Mouse (Mus musculus): ENCODE measurements around the gene Slfn9.
"Not testable (repeated sequence)": the region's sequence is repeated elsewhere in the genome, so short reads cannot be mapped to it uniquely, and the experiment has no call there.

The Slfn9 gene

GRCm38 (mm10) chr11:82991469-82992166, at the start of gene Slfn9:
Gene Slfn9 (minus strand): TSS chr11:82991830.
- in situ Hi-C loops (cut with MboI, MseI) = no loop called here

- in situ Hi-C loops (cut with MboI, MseI) = no loop called here
Measured at GRCm38 (mm10) chr11:83041000-83041399, 49.4 kb upstream of the Slfn9 start.

- in situ Hi-C loops (cut with MboI, MseI) = no loop called here
Measured at GRCm38 (mm10) chr11:83040325-83040724, 48.7 kb upstream of the Slfn9 start.

DNA sequence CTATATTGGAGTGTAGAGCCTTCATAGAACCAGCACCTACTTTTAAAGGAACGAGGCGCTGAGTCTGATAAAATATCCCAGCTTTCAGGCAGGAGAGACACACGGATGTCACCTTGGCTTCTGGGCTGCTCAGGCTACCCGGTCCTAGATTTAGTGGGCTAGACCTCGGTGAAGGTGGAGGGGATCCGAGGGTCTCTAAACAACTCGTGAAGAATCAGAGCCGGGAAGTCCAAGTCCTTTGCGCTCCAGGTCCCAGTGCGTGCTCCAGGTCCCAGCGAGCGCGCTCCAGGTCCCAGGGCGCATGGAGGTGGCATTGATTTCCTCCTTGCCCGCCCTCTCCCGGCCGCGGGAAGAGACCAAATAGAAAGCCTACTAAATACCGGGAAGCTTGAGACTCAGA, 48.2 kb upstream of the Slfn9 start:
- in situ Hi-C loops (cut with MboI, MseI) = no loop called here

DNA sequence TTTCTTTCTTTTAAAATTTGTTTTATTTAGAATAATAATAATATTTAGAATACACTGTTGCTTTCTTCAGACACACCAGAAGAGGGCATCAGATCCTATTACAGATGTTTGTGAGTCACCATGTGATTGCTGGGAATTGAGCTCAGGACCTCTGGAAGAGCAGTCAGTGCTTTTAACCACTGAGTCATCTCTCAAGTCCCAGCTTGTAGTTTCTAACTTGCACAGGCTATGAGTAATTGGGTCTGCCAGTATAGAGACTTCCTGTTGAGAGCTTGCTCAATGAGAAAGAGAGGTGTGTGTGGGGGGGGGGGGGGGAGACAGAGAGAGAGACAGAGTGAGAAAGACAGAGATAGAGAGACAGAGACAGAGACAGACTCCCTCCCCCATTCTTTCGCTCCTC, 47.5 kb upstream of the Slfn9 start:
- in situ Hi-C loops (cut with MboI, MseI) = no loop called here

GRCm38 (mm10) chr11:83038686-83039085, 47.1 kb upstream of the Slfn9 start:
- in situ Hi-C loops (cut with MboI, MseI) = not testable (repeated sequence)

- in situ Hi-C loops (cut with MboI, MseI) = loop anchor here in 1 of 2 experiments (25.0 kb wide), 1 partner anchor 808 kb away; no protein-coding TSS in a partner anchor
Measured at GRCm38 (mm10) chr11:83020621-83021020, 29.0 kb upstream of the Slfn9 start, which contains the start of gene Slfn8. Gene Slfn8 (minus strand): TSS chr11:83020810.

GRCm38 (mm10) chr11:83019561-83020519, 28.2 kb upstream of the Slfn9 start:
- in situ Hi-C loops (cut with MboI, MseI) = loop anchor here in 1 of 2 experiments (25.0 kb wide), 1 partner anchor 808 kb away; no protein-coding TSS in a partner anchor

- in situ Hi-C loops (cut with MboI, MseI) = loop anchor here in 1 of 2 experiments (25.0 kb wide), 1 partner anchor 804 kb away; no protein-coding TSS in a partner anchor
Measured at GRCm38 (mm10) chr11:83016093-83016492, 24.5 kb upstream of the Slfn9 start.

GRCm38 (mm10) chr11:83013356-83013755, 21.7 kb upstream of the Slfn9 start:
- in situ Hi-C loops (cut with MboI, MseI) = loop anchor here in 1 of 2 experiments (25.0 kb wide), 1 partner anchor 801 kb away; no protein-coding TSS in a partner anchor

DNA sequence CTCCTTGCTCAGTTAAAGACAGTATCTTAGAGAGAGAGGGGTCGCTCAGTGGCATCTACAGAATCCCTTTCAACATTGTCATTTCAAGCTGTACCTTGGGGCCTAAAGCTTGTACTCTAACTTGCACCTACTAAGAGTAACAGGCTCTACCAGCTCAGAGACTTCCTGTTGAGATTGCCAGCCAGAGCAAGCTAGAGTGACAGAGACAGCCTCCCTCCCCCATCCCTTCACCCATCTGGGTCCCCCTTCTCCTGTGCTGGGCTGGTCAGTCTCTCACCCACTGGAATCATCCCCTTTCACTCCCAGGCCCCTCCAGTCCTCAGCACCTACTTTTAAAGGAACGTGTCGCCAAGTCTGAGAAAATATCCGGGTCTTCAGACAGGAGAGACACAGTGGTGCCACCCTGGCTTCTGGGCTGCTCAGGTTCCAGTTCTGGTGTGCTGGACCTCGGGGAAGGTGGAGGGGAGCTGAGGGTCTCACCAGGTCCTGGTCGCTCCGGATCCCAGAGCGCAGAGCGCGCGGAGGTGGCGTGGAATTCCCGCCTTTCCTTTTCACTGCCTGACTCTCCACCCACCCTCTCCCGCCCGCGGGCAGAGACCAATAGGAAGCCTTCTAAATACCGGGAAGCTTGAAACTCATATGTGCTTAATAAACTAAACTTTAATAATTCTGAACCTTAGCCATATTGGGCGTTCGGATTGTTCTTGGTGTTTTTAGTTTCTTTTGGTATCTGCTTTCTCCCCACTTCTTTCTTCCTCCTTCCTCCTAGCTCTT, 831 bp downstream of the Slfn9 start:
- in situ Hi-C loops (cut with MboI, MseI) = not testable (repeated sequence)

DNA sequence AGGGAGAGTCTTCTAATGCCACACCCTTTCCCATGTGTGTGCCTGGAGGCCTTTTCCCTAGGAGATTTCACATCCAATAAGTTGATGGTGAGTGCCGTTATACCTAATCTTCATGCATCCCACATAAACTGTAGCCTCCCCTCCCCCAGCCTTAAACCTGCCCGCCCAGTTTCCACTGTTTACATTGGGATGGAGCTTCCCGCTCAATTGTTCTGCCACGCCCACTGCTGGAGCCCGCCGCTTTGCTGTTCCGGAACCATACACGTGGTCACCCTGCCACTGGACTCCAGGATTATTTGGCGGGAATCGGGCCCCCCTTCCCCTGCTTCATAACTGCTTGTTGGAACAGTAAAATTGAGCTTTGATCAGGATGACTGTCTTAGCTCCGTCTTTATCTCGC, 2.3 kb downstream of the Slfn9 start:
- in situ Hi-C loops (cut with MboI, MseI) = no loop called here

- in situ Hi-C loops (cut with MboI, MseI) = no loop called here
Measured at GRCm38 (mm10) chr11:82987621-82988020, 4.0 kb downstream of the Slfn9 start.

GRCm38 (mm10) chr11:82983193-82983592, 8.4 kb downstream of the Slfn9 start:
- in situ Hi-C loops (cut with MboI, MseI) = no loop called here

DNA sequence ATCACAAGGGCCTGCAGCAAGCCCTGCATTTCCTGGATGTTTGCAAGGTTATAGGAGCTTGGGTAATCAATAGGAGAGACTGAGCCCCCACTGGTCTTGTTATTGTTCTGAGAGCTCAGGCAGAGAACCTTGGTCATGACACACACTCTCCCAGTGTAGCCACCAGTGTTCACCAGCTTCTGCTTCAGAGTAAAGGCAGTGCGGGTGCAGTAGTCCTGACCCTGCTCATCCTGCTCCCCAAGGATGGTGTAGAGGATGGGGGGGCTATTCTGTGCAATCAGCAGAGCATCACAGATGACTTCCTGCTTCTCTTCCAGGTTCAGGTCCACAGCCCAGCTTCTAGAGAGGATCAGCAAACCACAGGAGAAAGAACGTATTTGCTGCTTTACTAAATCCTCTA, 9.2 kb downstream of the Slfn9 start:
- in situ Hi-C loops (cut with MboI, MseI) = not testable (repeated sequence)

DNA sequence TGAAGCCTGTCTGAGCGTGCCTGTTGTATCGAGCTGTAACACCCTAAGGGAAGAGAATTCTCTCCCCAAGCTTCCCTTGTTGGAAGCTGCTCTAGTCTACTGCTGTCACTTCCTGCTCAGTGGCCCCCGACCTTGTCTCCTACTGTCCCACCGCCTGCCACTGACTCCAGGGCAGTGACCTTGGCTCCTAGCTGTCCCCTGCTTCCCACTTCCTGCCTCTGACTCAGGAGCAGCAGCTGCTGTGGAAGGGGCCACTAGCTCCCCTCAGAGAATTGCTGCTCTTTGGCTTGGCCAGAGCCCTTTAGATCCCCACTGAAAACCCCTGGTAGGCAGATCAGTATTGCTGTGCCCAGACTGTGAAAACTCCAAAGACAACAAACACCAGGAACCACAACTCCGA, 17.7 kb downstream of the Slfn9 start:
- in situ Hi-C loops (cut with MboI, MseI) = no loop called here

DNA sequence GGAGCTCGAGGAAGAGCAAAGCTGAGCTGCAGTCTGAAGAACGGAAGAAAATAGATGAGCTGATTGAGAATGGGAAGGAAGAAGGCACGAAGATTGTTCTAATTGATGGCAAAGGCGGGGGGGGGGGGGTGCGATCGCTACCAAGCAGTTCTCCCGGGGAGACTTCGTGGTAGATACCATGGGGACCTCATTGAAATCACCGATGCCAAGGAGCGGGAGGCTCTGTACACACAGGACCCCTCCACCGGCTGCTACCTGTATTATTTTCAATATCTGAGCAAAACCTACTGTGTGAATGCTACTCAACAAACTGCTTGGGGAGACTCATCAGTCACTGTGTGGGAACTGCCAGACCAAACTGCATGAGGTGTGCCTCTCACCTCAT, 20.0 kb downstream of the Slfn9 start:
- in situ Hi-C loops (cut with MboI, MseI) = no loop called here

DNA sequence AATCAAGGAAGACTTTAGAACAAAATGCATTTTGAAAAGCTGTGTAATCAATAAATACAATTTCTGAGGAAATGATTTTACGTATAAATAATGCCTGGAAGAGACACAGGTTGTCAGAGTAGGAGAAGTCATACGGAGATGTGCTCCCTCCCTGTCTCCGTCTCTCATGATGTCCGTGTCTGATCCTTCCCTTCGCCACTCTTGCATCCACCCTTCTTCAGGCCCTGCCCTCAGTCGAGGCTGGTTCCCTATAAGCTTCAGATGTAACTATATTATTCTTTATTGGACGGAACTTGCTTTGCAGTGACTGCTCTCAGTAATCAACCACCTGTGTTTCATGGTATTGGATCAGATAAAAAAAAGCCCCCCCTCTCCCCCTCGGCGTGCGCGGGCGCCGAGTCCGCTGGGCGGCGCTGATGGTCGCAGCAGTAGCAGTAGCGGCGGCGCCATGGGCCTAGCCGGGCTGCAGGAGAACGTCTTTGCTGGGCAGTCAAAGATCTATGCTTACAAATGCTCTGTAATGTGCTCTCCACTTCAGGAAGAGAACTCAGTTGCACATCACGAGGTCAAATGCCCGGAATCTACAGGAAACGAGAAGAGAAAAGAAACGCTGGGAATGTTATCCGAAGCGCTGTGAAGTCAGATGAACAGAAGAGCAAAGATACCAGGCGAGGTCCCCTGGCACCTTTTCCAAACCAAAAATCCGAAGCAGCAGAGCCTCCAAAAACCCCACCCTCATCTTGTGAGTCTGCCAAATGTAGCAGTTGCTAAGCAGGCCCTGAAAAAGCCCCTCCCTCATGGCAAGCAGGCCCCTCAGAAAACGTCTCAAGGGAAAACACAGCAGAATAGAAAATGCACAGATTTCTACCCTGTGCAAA, 20.7 kb downstream of the Slfn9 start:
- in situ Hi-C loops (cut with MboI, MseI) = no loop called here

DNA sequence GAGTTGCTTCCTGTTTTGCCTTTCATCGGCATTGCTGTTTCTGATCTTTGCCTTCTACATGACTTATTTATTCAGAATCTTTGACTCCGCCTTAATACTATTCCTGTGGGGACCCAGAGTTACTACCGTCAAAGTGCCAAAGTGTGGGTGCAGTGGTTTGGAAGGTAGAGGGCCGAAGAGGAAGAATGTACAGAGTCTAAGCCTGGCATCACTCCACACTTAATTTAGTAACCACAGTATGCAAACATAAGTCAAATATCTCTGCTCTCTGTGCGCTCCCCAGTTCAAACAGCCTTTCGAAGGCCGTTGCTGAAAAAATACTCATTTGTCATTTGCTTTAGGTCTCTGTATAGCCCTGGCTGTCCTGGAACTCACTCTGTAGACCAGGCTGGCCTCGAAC, 29.4 kb downstream of the Slfn9 start:
- in situ Hi-C loops (cut with MboI, MseI) = no loop called here

GRCm38 (mm10) chr11:82961743-82962142, 29.9 kb downstream of the Slfn9 start:
- in situ Hi-C loops (cut with MboI, MseI) = no loop called here

Measured in T-helper 17 cell (primary cell).